Mouse (Mus musculus) left cerebral cortex, adult 2 months (tissue): ENCODE data around the gene Otof. TPM values are rescaled to one million over a fixed set of nuclear protein-coding genes. Genes with fewer than 3 reads are reported as not detected.

Experiments
- DNase-seq, 2 experiments: peaks; one replicate each; pipeline ENCODE4 v3.0.0; 2021 to 2022; ENCODE audit warnings: low spot score in 2 of 2, mixed read lengths in 1 of 2; ENCODE audit errors: extremely low spot score in 1 of 2
- H3K27ac ChIP-seq: fragments of 200-600 bp; 2 replicates; pipeline ENCODE4 v1.8.1; 2022
- H3K4me3 ChIP-seq: fragments of 200-600 bp; 2 replicates; pipeline ENCODE4 v1.8.1; 2022
- CTCF ChIP-seq: fragments of 200-600 bp; IDR thresholded peaks from 2 replicates; pipeline ENCODE4 v1.8.1; 2022; ENCODE audit warnings: antibody characterized with exemption, mild to moderate bottlenecking, moderate library complexity
- intact Hi-C: fragments of 180-260 bp; cut with DNase I; formaldehyde crosslinking; loops from one replicate; pipeline ENCODE4 v1.15.1; 2025
- total RNA-seq, 2 experiments: library from RNA; stranded (reverse); gene quantifications; 2 replicates each; pipeline ENCODE4 v1.2.3; 2021

The Otof gene
- total RNA-seq, 2 experiments from 2014 or later: 20.7 to 27.5 TPM

DNA sequence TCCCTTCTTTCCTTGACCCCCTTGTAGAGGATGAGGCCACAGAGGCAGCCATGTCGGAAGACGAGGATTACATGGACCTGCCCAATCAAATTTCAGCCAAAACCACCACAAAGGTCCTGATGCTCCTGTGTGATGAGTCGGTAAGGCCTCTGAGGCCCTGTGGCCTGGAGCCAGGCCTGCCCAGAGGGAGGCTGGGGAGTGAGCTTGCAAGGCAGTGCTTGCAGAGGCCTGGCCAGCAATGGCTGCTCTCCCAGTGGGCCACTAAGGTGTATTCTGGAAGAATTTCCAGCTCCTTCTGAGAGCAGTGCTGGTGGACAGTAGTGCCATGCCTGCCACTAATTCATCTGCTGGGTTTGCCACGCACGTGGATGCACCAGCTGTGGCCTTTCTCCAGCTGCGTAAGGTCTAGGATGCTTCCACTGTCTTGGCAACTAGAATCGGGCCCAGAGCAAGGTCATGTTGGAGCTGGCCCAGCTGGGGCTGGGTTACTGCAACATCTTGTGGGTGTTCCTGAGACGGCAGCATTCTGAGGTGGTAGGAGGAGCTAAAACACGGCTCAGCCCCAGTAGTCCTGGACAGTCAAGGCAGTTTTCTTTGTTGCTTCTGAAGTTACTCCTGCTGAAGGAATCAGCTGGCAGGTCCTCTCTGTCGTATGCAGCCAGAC is 103.2 kb downstream of the Otof start:
- TF ChIP-seq CTCF: no peak

DNA sequence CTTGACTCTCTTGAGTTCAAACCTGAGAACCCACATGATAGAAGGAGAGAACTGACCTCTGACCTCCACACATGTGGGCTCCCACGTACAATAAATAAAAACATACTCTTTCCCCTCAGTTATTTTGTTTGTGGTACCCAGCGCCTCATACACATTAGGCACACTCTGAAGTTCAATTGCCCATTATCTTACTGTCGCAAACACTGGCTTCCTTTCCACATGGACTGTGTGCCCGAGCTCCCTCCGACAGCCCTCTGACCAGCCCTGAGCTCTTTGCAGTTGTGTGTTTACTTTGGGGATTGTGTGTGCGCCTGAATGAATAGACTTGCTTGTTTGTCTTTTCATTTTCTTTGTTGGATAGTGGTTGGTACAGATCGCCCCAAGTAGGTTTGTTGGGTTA is 105.1 kb downstream of the Otof start:
- intact Hi-C loops: no loop called here
- no peak for TF ChIP-seq CTCF
- no peak for DNase-seq
- H3K4me3 ChIP-seq: no peak overlapping the region
- no peak overlapping the region for H3K27ac ChIP-seq

More for the DNA sequence above, 103.2 kb downstream of the Otof start:
- intact Hi-C loops: no loop called here
- Histone ChIP-seq H3K4me3 (no peak overlapping the region), H3K27ac (no peak overlapping the region)
- DNase-seq: no peak

DNA sequence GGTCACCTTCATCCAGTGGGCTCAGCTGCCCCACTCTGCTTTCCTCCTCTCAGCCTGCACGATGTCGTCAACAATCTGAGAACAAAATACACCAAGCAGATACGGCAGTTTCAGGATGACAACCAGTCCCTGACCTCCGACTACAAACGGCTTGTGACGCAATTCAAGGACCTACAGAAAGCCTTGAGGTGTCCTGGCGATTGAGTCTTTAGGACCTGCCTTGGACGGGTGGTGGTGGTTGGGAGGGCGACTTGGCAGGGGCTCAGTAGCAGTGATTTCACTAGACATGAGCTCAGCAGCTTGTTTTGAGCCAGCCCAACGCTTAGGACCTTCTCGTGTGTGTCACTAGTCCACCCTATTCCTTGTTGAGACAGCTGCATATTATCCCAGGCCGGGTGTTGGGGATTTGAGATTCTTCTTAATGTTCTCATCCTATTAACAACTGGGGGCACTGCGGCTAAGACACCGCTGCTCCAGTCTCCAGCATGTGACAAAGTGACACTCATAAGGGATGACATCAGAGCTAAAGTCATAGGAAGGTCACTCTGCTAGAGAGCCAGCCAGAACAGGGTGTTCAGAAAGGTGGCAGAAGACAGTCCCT is 106.1 kb downstream of the Otof start:
- DNase-seq: no peak
- intact Hi-C loops: no loop called here
- no peak overlapping the region for H3K27ac ChIP-seq
- no peak overlapping the region for H3K4me3 ChIP-seq
- no peak for TF ChIP-seq CTCF

DNA sequence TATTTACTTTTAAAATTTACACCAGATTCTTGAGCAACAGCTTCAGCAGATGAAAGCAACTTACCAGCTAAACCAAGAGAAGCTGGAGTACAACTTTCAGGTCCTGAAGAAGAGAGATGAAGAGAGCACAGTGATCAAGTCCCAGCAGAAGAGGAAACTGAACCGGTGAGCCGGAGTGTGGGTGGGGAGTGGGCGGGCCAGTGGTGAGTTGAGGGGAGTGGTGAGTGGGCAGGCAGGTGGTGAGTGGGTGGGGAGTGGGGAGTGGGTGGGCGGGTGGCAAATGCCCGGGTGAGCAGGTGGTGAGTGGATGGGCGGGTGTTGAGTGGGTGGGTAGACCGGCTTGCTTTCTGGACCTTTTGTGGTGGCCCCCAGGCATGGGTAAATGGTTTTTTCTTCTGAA is 106.6 kb downstream of the Otof start:
- intact Hi-C loops: no loop called here
- H3K27ac ChIP-seq: no peak overlapping the region
- H3K4me3 ChIP-seq: no peak overlapping the region
- DNase-seq: no peak
- TF ChIP-seq CTCF: no peak

DNA sequence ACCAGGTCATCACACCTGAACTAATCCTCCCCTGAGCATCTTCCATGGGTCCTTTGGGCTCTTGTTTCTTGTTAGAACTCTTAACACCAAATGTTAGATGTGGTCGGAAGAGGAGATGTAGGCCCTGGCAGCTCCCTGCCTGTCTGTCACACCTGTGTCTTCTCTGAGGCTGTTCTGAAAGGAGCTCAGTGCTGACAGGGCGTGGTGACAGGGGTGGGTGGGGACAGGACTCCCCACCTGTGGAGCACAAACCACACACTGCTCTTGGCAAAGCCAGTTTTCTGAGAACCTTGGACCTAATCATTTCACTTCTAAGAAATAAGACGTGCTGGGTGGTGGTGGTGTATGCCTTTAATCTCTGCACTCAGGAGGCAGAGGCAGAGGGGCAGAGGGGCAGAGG is 108.1 kb downstream of the Otof start:
- Histone ChIP-seq H3K4me3 (no peak overlapping the region), H3K27ac (no peak overlapping the region)
- intact Hi-C loops: no loop called here
- no peak for DNase-seq
- no peak for TF ChIP-seq CTCF

DNA sequence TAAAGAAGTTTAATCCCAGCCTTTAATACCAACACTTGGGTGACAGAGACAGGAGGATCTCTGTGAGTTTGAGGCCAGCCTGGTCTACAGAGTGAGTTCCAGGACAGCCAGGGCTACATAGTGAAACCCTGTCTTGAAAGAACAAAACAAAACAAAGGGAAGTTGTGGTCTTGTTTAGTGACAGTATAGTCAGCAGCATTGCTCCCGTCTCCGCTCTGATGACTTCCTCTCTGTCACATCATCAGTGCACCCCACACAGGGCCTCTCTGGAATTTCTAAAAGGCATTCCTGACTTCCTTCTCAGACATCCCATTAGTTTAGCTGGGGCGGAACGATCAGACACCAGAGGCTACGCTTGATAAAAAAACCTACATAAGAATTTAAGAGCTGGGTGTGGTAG is 117.8 kb downstream of the Otof start:
- no peak for DNase-seq
- H3K27ac ChIP-seq: peak overlapping the region; percentile 1; the same call in 1 of the 2 replicates
- no peak overlapping the region for H3K4me3 ChIP-seq
- no peak for TF ChIP-seq CTCF
- intact Hi-C loops: no loop called here

DNA sequence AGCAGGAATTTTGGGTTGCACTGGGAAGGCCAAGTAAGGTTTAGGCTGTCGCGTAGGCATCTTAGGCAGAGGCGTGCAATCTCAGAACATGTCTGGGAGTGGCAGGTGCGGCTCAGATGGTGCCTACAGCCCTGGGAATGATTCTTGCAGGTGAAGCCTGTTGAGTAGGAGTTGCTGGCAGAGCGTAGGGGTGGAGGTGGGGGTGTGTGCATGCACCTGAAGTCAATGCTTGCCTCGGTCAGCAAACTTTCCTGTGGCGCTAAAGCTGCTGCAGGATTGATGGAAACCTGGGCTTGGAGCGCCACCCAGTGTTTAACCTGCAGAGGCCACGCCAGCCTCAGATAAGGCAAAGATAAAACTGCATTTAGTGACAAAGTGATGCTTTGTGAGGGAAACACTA is 118.6 kb downstream of the Otof start:
- DNase-seq: peak; percentile 65 to 69
- peak; percentile 84 for TF ChIP-seq CTCF
- Histone ChIP-seq H3K27ac (peak overlapping the region; percentile 80), H3K4me3 (no peak overlapping the region)
- intact Hi-C loops: no loop called here

DNA sequence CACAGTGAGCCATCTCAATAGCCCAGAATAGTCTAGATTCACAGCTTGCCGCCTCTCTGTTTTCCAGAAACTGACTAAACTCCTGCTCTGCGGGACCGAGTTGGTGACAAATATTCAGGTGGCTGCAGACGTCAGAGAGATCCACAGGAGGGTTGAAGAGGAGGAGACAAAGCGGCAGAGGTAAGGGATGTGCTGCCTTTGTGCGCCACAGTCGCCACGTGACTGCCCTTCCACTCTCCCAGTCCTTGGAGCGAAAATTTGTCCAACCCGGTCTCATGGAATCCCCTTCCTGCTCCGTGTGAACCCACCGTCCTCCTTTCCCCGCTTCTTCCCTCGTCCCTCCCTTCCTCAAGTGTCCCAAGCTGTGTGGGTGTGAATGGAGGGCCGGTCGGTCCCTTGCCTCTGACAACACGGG is 119.1 kb downstream of the Otof start:
- DNase-seq: peak; percentile 32 to 44
- TF ChIP-seq CTCF: no peak
- intact Hi-C loops: no loop called here
- Histone ChIP-seq H3K27ac (peak overlapping the region; percentile 80), H3K4me3 (no peak overlapping the region)

DNA sequence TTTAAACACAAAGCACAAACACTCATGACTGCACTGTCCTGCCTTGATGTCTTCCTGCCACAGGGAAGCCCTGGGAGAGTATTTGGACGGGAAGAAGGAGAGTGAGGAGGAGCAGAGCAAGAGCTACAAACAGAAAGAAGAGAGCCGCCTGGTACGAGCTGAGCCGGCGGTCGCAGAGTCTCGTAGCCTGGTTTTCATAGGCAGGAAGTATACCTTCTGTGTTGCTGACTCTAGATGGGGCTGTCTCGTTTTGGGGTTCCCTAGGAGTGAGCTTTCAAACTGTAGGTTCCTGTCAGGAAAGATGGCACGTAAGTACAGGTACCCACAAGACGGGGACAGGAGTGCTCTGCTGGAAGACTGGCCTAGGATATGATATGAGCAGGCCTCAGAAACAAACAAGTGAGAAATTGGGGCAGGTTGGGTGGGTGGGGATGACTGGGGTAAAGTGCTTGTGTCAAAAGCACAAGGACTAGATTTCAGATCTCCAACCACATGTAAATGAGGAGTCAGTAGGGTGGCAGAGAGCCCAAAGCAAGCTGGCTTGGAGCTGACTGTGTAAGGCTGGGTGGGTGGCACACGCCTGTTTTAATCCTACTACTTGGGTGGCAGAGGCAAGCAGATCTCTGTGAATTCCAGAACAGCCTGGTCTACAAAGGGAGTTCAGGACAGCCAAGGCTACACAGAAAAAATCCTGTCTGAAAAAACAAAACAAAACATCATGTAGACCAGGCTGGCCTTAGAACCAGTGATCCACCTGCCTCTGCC is 119.9 kb downstream of the Otof start:
- no peak for DNase-seq
- no peak overlapping the region for H3K27ac ChIP-seq
- H3K4me3 ChIP-seq: no peak overlapping the region
- no peak for TF ChIP-seq CTCF
- intact Hi-C loops: no loop called here

DNA sequence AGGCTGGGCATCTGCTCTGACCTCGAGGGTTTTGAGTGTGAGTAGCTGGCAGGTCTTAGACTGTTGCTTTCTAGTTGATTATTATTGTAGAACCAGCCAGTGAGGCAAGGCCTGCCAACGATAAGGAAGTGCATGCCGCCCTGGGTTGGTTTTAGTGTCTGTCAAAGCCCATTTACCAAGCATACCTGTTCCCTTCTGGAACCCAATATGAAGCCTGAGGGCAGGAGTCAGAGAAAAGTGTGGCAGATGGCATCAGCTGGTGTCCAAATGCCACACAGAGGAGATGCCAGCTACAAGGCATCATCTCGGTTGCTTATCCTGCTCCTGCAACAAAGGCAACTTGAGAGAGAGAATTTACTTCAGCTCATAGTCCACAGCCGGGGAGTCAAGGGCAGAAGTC is 120.9 kb downstream of the Otof start:
- TF ChIP-seq CTCF: no peak
- no peak overlapping the region for H3K4me3 ChIP-seq
- H3K27ac ChIP-seq: no peak overlapping the region
- no peak for DNase-seq
- intact Hi-C loops: no loop called here

Other genes with a start within 250 kb of the Otof start
- 10 to 100 TPM; 47.7 to 49.2 TPM for gene Selenoi, start 229.4 kb downstream of the Otof start, total RNA-seq
- gene Drc1, start 180.5 kb downstream of the Otof start, total RNA-seq: 10 to 100 TPM; 15.2 to 19.2 TPM
- gene 1700001C02Rik, start 4.1 kb upstream of the Otof start, total RNA-seq: not detected
- gene Cib4, start 83.9 kb upstream of the Otof start, total RNA-seq: not detected
- gene Kcnk3, start 126.2 kb upstream of the Otof start, total RNA-seq: 10 to 100 TPM; 22.4 to 23.1 TPM
- 10 to 100 TPM; 42.2 to 45.6 TPM for gene Slc35f6, start 186.0 kb upstream of the Otof start, total RNA-seq
- 1 to 10 TPM; 5.5 to 6.2 TPM for gene Cenpa, start 204.8 kb upstream of the Otof start, total RNA-seq
- gene Dpysl5, start 249.6 kb upstream of the Otof start, total RNA-seq: 10 to 100 TPM; 21.2 to 27.3 TPM